Mouse (Mus musculus): ENCODE data around the gene Cadps2. TPM values are rescaled to one million over a fixed set of nuclear protein-coding genes. Genes with fewer than 3 reads are reported as not detected.

Gene Cadps2
- polyA plus RNA-seq, 1 experiment from 2014 or later: 6.2 TPM

DNA sequence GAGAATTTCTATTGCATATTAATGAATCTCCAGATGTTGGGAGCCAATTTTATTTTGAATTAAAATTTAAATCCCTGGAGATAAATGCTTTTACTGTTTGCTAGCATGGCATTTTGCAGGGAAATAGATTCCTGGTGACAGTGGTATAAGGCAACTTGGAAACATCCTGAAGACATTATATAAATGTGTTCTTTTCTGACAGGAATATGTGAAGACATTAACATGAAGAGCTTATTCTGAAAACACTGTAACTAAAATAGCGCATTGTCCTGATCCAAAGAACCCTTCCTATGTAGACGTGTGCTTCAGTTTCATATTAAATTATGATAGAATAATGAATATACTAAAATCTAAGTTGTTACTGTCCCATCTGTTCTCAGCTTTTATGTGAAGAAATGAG is 118.8 kb downstream of the Cadps2 start:
- H3K4me1 ChIP-seq (ENCODE audit: insufficient read depth, low read length): no peaks in the 10 kb centered on the region
- no peak overlapping the region for H3K9ac ChIP-seq (replicated peaks; ENCODE audit: low read length)
- ATAC-seq (ENCODE audit: low FRiP score, low TSS enrichment): no peak
- WGBS: 93% methylated on average over 2 of the region's 2 CpGs
- no peak overlapping the region for H3K27ac ChIP-seq (ENCODE audit: low read length)
- no peak overlapping the region for H3K4me2 ChIP-seq (replicated peaks; ENCODE audit: low read depth, low read length)
- H3K36me3 ChIP-seq (ENCODE audit: insufficient read depth, low read length): no peaks in the 10 kb centered on the region
- H3K4me3 ChIP-seq (ENCODE audit: low read length): no peak overlapping the region
- H3K27me3 ChIP-seq (ENCODE audit: insufficient read depth, low read length): no peaks in the 10 kb centered on the region
- H3K9me3 ChIP-seq (ENCODE audit: low read length): peaks cover 4% of the 10 kb centered on the region; the same call in 1 of the 2 replicates

DNA sequence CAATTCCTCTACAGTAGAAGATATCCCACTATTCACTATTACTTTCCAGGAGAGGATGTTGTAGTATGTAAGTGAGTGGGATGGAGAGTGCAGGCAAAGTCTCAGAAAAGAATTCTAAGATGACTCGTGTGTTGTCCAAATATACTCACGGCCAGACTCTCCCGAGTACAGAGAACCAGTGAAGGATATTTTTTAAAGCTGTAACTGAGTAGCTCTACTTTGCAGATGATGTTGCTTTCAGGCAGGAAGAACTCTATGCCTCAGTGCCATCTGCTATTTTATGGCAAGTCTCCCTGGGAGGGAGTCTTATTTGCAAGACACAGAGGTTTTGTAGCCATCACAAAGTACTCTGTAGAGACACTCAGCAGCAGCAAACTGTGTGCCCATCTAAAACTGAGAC is 131.7 kb downstream of the Cadps2 start:
- WGBS: 73% methylated on average over 3 of the region's 3 CpGs
- no peak overlapping the region for H3K27ac ChIP-seq (ENCODE audit: low read length)
- no peaks in the 10 kb centered on the region for H3K27me3 ChIP-seq (ENCODE audit: insufficient read depth, low read length)
- no peak overlapping the region for H3K4me2 ChIP-seq (replicated peaks; ENCODE audit: low read depth, low read length)
- no peak overlapping the region for H3K9ac ChIP-seq (replicated peaks; ENCODE audit: low read length)
- ATAC-seq (ENCODE audit: low FRiP score, low TSS enrichment): no peak
- H3K36me3 ChIP-seq (ENCODE audit: insufficient read depth, low read length): no peaks in the 10 kb centered on the region
- no peaks in the 10 kb centered on the region for H3K4me1 ChIP-seq (ENCODE audit: insufficient read depth, low read length)
- no peak overlapping the region for H3K4me3 ChIP-seq (ENCODE audit: low read length)
- no peaks in the 10 kb centered on the region for H3K9me3 ChIP-seq (ENCODE audit: low read length)

DNA sequence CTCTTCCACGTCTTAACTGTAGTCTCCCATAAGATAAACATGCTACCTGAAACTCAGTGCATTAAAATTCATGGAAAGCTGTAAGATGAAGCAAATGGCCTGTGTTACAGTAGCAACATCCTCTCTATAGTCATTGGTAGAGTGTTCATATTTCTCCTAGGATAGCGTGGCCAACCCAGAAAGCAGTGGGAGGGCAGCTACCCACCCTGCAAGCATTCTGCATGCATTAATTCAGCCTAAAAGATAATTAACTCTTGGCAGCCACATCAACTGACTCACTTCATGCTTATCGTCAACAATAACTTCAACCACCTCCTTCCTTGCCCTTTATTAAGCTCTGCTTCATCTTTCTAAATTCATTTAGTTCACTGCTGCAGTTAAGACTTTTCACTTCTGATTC is 138.3 kb downstream of the Cadps2 start:
- Histone ChIP-seq H3K27me3 (ENCODE audit: insufficient read depth, low read length) (no peaks in the 10 kb centered on the region), H3K27ac (ENCODE audit: low read length) (no peak overlapping the region), H3K4me1 (ENCODE audit: insufficient read depth, low read length) (no peaks in the 10 kb centered on the region), H3K9ac (replicated peaks; ENCODE audit: low read length) (no peak overlapping the region), H3K4me3 (ENCODE audit: low read length) (no peak overlapping the region), H3K4me2 (replicated peaks; ENCODE audit: low read depth, low read length) (no peak overlapping the region), H3K9me3 (ENCODE audit: low read length) (no peaks in the 10 kb centered on the region), H3K36me3 (ENCODE audit: insufficient read depth, low read length) (no peaks in the 10 kb centered on the region)
- 67% methylated on average over 3 of the region's 3 CpGs for WGBS
- ATAC-seq (ENCODE audit: low FRiP score, low TSS enrichment): no peak

DNA sequence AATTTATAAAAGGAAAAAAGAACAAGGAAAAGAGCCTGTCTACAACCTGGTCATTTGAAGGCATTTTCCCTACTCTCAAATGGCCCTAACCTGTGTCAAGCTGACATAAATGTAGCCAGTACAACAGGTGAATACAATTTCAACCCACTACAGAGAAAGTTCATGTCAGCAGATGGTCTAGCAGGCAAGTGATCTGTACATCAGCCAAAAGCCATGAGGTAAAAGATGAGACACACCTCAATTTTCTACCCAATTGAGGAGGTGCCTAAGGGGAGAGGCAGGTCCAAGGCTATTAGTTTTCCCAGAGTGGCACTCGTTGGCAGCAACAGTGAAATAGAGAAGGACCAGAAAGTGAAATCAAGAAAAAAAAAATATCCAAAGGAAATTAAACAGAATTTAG is 161.0 kb downstream of the Cadps2 start:
- WGBS: 76% methylated on average over 1 of the region's 1 CpGs
- Histone ChIP-seq H3K4me2 (replicated peaks; ENCODE audit: low read depth, low read length) (no peak overlapping the region), H3K4me3 (ENCODE audit: low read length) (no peak overlapping the region), H3K4me1 (ENCODE audit: insufficient read depth, low read length) (no peaks in the 10 kb centered on the region), H3K27ac (ENCODE audit: low read length) (no peak overlapping the region), H3K9me3 (ENCODE audit: low read length) (no peaks in the 10 kb centered on the region), H3K9ac (replicated peaks; ENCODE audit: low read length) (no peak overlapping the region), H3K27me3 (ENCODE audit: insufficient read depth, low read length) (no peaks in the 10 kb centered on the region), H3K36me3 (ENCODE audit: insufficient read depth, low read length) (no peaks in the 10 kb centered on the region)
- no peak for ATAC-seq (ENCODE audit: low FRiP score, low TSS enrichment)

DNA sequence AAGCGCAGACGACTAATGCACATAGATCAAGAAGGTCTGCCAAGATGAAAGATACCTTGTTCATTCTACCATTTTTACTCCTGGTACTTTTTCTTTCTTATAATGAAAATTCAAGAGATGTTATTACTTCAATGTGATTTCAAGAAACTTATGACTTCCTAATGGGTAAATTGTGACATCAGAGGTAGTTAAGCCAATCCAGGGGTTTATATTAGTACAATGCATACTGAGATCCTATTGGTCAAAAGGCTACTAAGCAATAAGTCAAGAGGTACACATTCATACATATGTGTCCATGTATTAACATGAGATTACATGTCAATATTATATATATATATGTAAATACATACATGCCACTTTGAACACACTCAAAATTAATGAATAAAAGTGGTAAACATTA is 184.2 kb downstream of the Cadps2 start, which contains the start of gene Rnf148:
Gene Rnf148, minus strand, starts transcription at position 101 of the 400 bp plus-strand sequence.
- ATAC-seq (ENCODE audit: low FRiP score, low TSS enrichment): no peak
- WGBS: 89% methylated on average over 2 of the region's 2 CpGs
- no peaks in the 10 kb centered on the region for H3K4me1 ChIP-seq (ENCODE audit: insufficient read depth, low read length)

DNA sequence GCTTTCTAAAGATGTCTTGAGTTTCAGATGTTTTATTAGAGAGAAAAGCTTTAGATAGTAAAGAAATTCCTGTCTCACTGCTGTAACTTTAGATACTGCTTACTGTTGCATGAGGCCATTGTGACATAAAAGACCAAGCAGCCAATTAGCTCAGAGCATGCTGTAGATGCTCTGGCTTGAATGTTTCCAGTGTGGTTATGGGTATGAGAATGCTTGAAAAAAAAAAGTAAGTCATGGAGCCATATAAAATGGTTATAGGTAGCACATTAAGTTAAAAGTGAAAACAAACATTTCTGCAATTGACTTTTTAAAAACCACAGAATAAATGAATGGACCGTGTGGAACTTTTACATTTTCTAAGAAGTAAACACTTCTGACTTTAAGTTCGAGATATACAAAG is 189.0 kb downstream of the Cadps2 start, which contains the start of gene Rnf133:
Gene Rnf133, minus strand, starts transcription at position 101 of the 400 bp plus-strand sequence.
- Histone ChIP-seq H3K4me3 (ENCODE audit: low read length) (no peak within 1 kb of the TSS), H3K27me3 (ENCODE audit: insufficient read depth, low read length) (no peaks in the 10 kb centered on the region), H3K9me3 (ENCODE audit: low read length) (no peaks in the 10 kb centered on the region), H3K4me2 (replicated peaks; ENCODE audit: low read depth, low read length) (no peak within 1 kb of the TSS), H3K27ac (ENCODE audit: low read length) (no peak within 1 kb of the TSS), H3K9ac (replicated peaks; ENCODE audit: low read length) (no peak within 1 kb of the TSS), H3K4me1 (ENCODE audit: insufficient read depth, low read length) (no peaks in the 10 kb centered on the region), H3K36me3 (ENCODE audit: insufficient read depth, low read length) (no peaks in the 10 kb centered on the region)
- ATAC-seq (ENCODE audit: low FRiP score, low TSS enrichment): no peak
- 84% methylated on average over 2 of the region's 2 CpGs for WGBS

More for the DNA sequence above, 184.2 kb downstream of the Cadps2 start, which contains the start of gene Rnf148:
- Histone ChIP-seq H3K9me3 (ENCODE audit: low read length) (no peaks in the 10 kb centered on the region), H3K4me3 (ENCODE audit: low read length) (no peak within 1 kb of the TSS), H3K4me2 (replicated peaks; ENCODE audit: low read depth, low read length) (no peak within 1 kb of the TSS), H3K9ac (replicated peaks; ENCODE audit: low read length) (no peak within 1 kb of the TSS), H3K36me3 (ENCODE audit: insufficient read depth, low read length) (no peaks in the 10 kb centered on the region), H3K27me3 (ENCODE audit: insufficient read depth, low read length) (no peaks in the 10 kb centered on the region), H3K27ac (ENCODE audit: low read length) (no peak within 1 kb of the TSS)

DNA sequence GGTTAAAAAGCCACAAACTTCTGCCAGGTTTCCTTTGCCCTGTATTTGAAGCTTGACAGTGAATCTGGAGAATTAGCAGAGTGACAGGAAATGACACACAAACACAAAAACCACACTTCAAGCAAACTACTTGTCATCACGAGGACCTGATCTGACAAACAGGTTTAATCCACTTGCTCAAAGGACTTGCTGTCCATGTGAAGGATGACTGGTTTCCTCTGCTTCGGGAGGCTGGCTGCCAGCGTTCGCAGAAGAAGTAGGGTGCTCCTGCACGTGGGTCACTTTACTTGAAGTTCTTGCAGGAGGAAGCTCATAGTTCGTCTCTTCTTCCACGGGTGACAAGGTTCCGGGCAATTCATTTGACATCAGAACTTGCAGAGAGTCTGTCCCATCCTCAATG is 190.5 kb downstream of the Cadps2 start:
- 69% methylated on average over 8 of the region's 8 CpGs for WGBS
- ATAC-seq (ENCODE audit: low FRiP score, low TSS enrichment): no peak
- Histone ChIP-seq H3K27me3 (ENCODE audit: insufficient read depth, low read length) (no peaks in the 10 kb centered on the region), H3K9me3 (ENCODE audit: low read length) (no peaks in the 10 kb centered on the region), H3K36me3 (ENCODE audit: insufficient read depth, low read length) (no peaks in the 10 kb centered on the region), H3K4me1 (ENCODE audit: insufficient read depth, low read length) (no peaks in the 10 kb centered on the region), H3K27ac (ENCODE audit: low read length) (no peak overlapping the region), H3K4me2 (replicated peaks; ENCODE audit: low read depth, low read length) (no peak overlapping the region), H3K4me3 (ENCODE audit: low read length) (no peak overlapping the region), H3K9ac (replicated peaks; ENCODE audit: low read length) (no peak overlapping the region)

DNA sequence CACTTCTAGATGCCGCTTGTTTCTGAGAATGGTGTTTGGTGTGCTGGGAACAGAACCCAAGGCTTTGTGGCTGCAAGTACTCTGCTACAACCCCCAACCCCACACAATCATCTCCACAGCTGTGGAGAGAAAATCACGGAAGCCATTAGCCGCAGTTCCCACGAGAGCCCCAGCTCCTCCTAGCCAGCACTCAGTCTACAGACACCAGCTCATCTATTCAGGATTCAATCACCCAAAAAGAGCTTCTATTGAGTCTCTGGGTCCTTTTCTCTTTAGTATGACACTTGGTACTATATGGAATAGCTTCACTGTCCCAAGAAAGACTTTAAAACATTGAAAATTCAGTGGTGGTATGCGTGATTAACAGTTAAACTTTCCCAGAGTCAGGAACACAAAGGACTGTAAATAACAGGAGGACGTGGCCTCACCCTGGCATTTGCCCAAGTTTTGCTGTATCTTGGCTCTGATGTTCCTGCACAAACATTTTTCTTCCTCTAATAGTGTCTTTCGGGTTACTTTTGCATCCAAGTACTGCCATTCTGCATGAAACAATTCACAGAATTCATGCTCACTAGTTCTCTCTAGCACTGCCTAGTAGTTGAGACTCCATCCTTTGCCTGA is 191.5 kb downstream of the Cadps2 start:
- no peaks in the 10 kb centered on the region for H3K36me3 ChIP-seq (ENCODE audit: insufficient read depth, low read length)
- H3K9ac ChIP-seq (replicated peaks; ENCODE audit: low read length): no peak overlapping the region
- WGBS: 61% methylated on average over 7 of the region's 7 CpGs
- no peak overlapping the region for H3K27ac ChIP-seq (ENCODE audit: low read length)
- H3K4me3 ChIP-seq (ENCODE audit: low read length): no peak overlapping the region
- no peaks in the 10 kb centered on the region for H3K9me3 ChIP-seq (ENCODE audit: low read length)
- H3K27me3 ChIP-seq (ENCODE audit: insufficient read depth, low read length): no peaks in the 10 kb centered on the region
- no peaks in the 10 kb centered on the region for H3K4me1 ChIP-seq (ENCODE audit: insufficient read depth, low read length)
- H3K4me2 ChIP-seq (replicated peaks; ENCODE audit: low read depth, low read length): no peak overlapping the region
- ATAC-seq (ENCODE audit: low FRiP score, low TSS enrichment): no peak

DNA sequence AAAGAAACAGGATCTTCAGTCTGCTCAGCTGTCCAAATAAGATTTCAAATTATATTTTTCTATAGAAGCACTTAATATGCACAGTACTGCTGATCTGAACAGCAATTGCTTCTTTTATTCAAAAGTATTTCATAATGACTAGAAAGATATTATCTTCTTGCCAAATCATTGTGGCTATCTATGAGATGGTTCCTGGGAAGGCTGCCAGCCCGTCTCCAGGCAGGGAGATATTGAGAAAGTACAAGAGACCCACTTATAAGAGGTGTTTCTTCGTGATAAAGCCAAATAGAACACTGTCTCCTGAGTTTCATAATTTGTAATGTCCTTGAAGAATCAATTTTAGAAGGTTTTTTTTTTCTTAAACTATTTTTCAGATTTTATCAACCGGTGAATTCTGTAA is 202.1 kb downstream of the Cadps2 start:
- 82% methylated on average over 3 of the region's 3 CpGs for WGBS
- no peak overlapping the region for H3K9ac ChIP-seq (replicated peaks; ENCODE audit: low read length)
- H3K27me3 ChIP-seq (ENCODE audit: insufficient read depth, low read length): no peaks in the 10 kb centered on the region
- H3K27ac ChIP-seq (ENCODE audit: low read length): no peak overlapping the region
- no peaks in the 10 kb centered on the region for H3K4me1 ChIP-seq (ENCODE audit: insufficient read depth, low read length)
- no peak overlapping the region for H3K4me3 ChIP-seq (ENCODE audit: low read length)
- H3K9me3 ChIP-seq (ENCODE audit: low read length): no peaks in the 10 kb centered on the region
- ATAC-seq (ENCODE audit: low FRiP score, low TSS enrichment): no peak
- H3K36me3 ChIP-seq (ENCODE audit: insufficient read depth, low read length): no peaks in the 10 kb centered on the region
- no peak overlapping the region for H3K4me2 ChIP-seq (replicated peaks; ENCODE audit: low read depth, low read length)

DNA sequence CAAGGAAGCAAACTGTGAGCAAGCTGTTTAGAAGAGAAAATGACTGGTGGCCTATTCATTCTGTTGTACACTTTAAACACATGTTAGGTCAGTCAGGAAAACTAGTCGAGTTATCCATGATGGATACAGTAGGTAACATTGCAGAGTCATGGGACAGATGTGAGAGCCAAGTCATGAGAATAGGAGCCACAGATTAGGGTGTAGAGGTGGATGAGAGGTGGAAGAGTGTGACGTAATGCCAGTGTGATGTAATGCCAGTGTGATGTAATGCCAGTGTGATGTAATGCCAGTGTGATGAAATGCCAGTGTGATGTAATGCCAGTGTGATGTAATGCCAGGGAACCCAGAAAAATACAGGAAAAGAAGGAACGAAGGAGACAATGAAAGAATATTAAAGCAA is 204.0 kb downstream of the Cadps2 start:
- Histone ChIP-seq H3K4me1 (ENCODE audit: insufficient read depth, low read length) (no peaks in the 10 kb centered on the region), H3K9ac (replicated peaks; ENCODE audit: low read length) (no peak overlapping the region), H3K4me2 (replicated peaks; ENCODE audit: low read depth, low read length) (no peak overlapping the region), H3K4me3 (ENCODE audit: low read length) (no peak overlapping the region), H3K9me3 (ENCODE audit: low read length) (no peaks in the 10 kb centered on the region), H3K27ac (ENCODE audit: low read length) (no peak overlapping the region), H3K27me3 (ENCODE audit: insufficient read depth, low read length) (no peaks in the 10 kb centered on the region), H3K36me3 (ENCODE audit: insufficient read depth, low read length) (no peaks in the 10 kb centered on the region)
- ATAC-seq (ENCODE audit: low FRiP score, low TSS enrichment): no peak
- WGBS: 95% methylated on average over 3 of the region's 3 CpGs

Data from kidney, embryonic 16.5 days (tissue).